Mouse (Mus musculus) brown adipose tissue, adult 24 weeks (tissue): ENCODE measurements around the gene Ankrd66. TPM values are rescaled to one million over a fixed set of nuclear protein-coding genes. Genes with fewer than 3 reads are reported as not detected.
"Not testable (repeated sequence)": the region's sequence is repeated elsewhere in the genome, so short reads cannot be mapped to it uniquely, and the experiment has no call there.

Source experiments
- H3K27ac ChIP-seq: fragments of 200-500 bp; replicated peaks from 2 replicates; pipeline ENCODE4 v1.5.1; 2012; ENCODE audit warnings: low read depth, mild to moderate bottlenecking, low read length
- H3K4me1 ChIP-seq: fragments of 200-500 bp; 2 replicates; pipeline ENCODE4 v1.6.1; 2012; ENCODE audit warnings: low read length, mixed read lengths; ENCODE audit not compliant: control insufficient read depth, insufficient read depth, insufficient read length
- H3K4me3 ChIP-seq: fragments of 200-500 bp; 2 replicates; pipeline ENCODE4 v1.5.1; 2012; ENCODE audit warnings: low read depth, mild to moderate bottlenecking, low read length, moderate library complexity; ENCODE audit not compliant: insufficient read depth
- polyA plus RNA-seq: library from polyadenylated mRNA; stranded (reverse); fragments of >200 nt; gene quantifications from 2 replicates; pipeline ENCODE4 v1.2.4, GENCODE M21; 2012; ENCODE audit not compliant: missing spikeins, insufficient read depth, insufficient read length

The Ankrd66 gene
- polyA plus RNA-seq, 1 experiment = not detected

DNA sequence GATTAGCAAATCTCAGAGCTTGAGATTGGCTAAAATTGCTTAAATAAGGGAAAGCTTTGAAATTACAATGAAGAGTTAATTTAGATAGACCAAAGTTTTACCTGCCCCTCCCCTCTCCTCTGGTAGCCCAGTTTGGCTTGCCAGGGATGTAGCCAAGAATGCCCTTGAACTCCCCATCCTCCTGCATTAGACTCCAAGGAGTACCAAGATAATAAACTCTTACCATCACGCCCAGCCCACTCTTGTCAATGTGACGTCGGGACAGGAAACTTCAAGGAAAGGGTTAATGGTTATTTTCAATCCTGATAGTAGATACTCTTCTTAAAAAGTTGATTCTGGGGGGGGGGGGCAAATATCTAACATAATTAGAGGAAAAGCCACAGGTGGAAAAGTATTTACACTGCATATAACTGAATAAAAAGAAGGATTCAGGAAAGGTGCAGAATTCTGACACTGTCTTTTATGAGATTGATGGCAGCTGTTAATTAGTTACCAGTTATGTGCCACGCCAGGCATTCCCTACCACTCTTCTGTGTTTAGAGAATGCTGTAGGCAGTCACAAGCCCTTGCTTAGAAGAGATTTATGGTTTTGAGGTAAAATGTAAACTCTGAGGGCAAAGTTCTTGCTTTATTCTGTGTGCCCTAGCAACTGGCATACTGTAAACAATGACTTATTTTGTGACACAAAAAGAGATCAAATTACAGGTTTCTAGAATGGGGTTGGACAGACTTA lies 39.4 kb downstream of the Ankrd66 start:
- Histone ChIP-seq H3K4me1 (no peaks in the 10 kb centered on the region), H3K27ac (no peak overlapping the region), H3K4me3 (no peak overlapping the region)

DNA sequence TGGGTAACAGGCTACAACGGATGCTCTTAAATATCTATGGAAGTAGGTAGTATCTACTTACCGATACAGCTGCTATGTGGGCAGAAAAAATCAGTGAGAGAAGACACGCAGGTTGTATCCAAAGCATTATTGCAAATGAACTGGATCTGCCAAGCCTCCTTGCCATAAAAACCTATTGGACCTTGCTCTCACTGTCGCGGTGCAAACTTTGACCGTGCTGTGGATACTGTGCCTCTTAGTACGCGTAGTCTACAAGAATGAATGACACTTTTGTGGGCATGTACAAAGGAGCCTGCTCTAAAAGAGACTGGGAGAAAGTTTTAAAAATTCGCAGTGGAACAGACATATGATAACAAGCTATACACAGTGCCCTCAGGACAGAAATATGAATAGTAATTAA lies 40.8 kb downstream of the Ankrd66 start, which contains the start of gene Mep1a:
Gene Mep1a, minus strand, starts transcription at position 221 of the 400 bp plus-strand sequence.
- Histone ChIP-seq H3K4me3 (no peak within 1 kb of the TSS), H3K4me1 (no peaks in the 10 kb centered on the region), H3K27ac (no peak within 1 kb of the TSS)

DNA sequence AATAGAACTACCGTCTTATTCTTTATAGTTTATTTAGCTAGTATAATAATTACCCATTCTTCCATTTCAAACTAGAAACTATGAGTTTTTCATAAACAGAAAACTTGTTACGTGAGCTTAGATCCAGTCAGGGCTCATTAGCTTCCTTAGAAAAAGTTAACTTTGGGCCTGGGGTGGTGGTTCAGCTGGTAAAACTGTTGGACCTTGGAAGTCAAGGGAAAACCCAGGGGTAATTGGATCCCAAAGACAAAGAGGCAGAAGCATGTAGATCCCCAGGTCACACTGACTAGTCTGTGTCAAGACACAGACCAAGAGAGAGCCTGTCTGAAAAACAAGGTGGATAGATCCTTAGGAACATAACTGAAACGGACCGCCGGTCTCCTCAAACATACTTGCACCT lies 41.8 kb downstream of the Ankrd66 start:
- Histone ChIP-seq H3K4me3 (no peak overlapping the region), H3K27ac (no peak overlapping the region), H3K4me1 (no peaks in the 10 kb centered on the region)

DNA sequence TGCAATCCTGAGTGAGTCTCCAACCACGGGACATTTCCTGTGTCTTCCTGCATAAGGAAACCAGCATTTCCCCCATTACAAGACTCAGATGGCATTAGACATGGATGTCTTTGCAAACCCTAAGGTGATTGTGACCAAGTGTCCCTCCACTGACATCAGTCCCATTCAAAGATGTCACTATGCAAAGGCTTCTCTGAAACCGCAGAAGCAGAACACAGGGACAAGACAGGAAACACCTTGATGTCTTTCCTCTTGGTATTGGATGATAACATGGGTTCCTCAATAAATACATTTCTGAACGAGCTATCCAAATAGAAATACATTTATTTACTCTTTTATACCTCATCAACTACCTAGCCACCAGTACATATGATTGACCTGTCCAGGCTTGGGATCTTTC lies 42.2 kb downstream of the Ankrd66 start:
- Histone ChIP-seq H3K4me3 (no peak overlapping the region), H3K27ac (no peak overlapping the region), H3K4me1 (no peaks in the 10 kb centered on the region)

DNA sequence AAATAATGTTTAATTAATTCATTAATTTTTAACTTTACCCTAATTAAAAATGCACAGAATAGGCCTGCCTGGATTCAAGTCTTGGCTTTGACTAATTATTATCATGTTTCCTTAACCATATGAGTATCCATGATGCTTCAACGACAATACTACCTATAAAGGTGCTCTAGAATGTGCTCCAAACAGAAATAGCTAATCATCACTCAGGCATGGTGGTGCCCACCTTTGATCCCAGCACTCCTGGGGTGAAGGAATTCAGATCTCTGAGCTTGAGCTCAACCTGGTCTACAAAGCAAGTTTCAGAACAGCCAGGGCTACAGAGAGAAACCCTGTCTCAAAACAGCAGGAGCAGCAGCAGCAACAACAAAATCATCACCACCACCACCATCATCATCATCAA lies 42.9 kb downstream of the Ankrd66 start:
- H3K4me3 ChIP-seq = no peak overlapping the region
- no peak overlapping the region for H3K27ac ChIP-seq

DNA sequence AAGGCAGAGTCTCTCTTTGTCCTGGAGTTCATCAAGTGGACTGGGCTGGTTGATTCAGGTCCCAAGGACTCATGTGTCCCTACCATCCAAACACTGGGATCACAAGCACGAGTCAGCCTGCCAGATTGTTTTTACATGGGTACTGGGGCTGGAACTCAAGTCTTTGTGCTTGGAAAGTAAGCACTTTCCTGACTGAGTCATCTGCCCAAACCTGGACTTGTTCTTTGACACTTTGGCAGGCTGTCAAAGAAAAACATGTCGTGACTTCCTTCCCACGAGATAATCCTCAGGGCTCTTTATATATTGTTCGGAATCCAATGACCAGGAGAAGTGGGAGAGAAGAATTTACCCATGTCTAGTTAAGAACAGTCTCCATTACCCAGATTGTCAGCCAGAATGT lies 45.9 kb downstream of the Ankrd66 start:
- no peak overlapping the region for H3K4me3 ChIP-seq
- no peak overlapping the region for H3K27ac ChIP-seq
- H3K4me1 ChIP-seq = no peaks in the 10 kb centered on the region

More for the DNA sequence above, 42.9 kb downstream of the Ankrd66 start:
- no peaks in the 10 kb centered on the region for H3K4me1 ChIP-seq

DNA sequence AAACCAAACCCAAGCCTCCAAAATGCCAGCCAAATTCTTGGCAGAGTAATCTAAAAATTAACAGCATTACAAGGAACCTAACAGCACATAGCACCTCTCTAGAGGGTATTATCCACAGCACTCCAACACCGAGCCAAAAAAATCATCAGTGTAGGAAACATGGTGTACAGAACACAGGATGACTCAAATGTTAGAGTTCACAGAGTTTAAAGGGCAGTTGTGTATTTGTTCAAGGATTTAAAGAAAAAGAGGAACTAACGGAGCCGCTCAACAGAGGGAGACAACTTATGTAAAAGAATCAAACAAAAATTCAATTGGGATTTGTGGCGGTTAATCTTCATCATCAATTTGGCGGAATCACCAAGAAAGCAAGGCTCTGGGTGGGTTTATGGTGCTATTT lies 47.9 kb downstream of the Ankrd66 start:
- Histone ChIP-seq H3K4me1 (no peaks in the 10 kb centered on the region), H3K27ac (no peak overlapping the region), H3K4me3 (no peak overlapping the region)

DNA sequence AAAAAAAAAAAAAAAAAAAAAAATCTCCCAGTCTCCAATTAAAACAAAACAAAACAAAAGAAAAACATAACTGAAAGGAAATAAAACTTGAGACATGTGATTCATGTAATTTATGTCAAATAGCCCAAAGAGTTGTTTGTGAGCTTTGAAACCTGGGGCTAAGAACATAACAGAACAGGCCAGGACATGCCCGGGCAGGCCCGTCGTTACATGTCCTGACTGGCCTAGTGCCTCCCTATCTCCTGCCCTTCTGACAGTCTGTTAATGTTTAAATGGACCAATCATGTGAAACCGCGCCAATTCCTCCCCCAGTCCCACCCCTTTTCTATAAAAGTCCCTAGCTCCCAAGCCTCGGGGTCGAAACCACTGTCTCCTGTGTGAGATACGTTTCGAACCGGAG lies 53.1 kb downstream of the Ankrd66 start:
- H3K27ac ChIP-seq = not testable (repeated sequence)

DNA sequence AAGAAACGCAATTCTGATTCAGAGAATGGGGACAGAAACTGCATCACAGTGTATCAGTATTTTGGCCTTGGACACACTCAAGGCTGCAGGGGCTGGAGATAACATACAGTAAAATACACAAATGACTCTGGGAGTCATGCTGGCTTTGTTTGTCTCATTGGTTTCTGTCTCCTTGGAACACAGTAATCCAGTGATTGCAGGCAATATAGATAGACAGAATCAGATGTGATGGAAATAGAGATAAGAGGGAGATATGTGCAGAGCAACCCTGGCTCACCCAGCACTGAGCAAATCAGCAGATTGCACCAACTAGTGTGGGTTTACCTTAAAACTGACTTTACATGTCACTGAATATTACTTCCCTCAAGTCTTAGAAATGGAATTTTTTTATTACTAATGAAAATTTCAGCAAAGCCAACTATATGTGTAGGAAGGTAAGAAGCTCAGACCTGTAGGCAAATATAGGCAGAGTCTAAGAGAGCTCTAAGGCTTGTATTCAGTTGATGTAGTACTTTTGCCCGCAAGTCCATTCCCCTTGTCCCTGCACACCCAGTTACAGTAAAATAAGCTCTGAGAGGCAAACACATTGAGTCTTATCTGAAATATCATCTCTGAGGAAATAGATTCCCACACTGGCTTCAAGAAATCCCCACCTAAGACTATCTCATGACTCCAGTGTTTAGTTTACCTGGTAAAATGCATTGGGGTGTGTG lies 54.8 kb downstream of the Ankrd66 start:
- Histone ChIP-seq H3K4me3 (no peak overlapping the region), H3K27ac (no peak overlapping the region), H3K4me1 (no peaks in the 10 kb centered on the region)

More for the DNA sequence above, 53.1 kb downstream of the Ankrd66 start:
- not testable (repeated sequence) for H3K4me3 ChIP-seq, H3K4me1 ChIP-seq

DNA sequence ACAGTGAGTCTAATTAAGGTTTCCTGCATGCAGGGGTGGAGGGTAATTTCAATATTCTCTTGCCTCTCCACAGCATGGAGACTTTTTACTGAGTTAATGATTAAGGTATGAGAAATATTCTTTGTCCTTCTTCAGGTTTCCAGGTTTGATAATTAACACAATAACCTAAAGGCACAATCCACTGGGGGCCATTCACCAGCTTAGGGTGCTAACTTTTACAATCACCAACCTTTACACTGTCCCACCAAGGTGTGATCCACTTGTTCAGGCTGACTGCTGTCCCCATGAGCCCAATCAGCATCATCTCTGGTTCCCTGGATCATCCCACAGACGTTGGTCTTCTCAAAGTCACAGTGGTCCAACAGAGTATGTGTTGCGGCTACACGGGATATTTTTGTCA lies 57.5 kb downstream of the Ankrd66 start:
- Histone ChIP-seq H3K4me3 (no peak overlapping the region), H3K27ac (no peak overlapping the region), H3K4me1 (no peaks in the 10 kb centered on the region)

Other genes with a start within 250 kb of the Ankrd66 start
- gene Adgrf5, start 183.2 kb downstream of the Ankrd66 start, polyA plus RNA-seq = 51.4 and 76.4 TPM in 2 replicates
- gene Mep1a, start 40.8 kb downstream of the Ankrd66 start, polyA plus RNA-seq = not detected in 2 replicates
- gene Pla2g7, start 24.5 kb upstream of the Ankrd66 start, polyA plus RNA-seq = 81.7 and 96.8 TPM in 2 replicates
- gene Tdrd6, start 86.7 kb upstream of the Ankrd66 start, polyA plus RNA-seq = not detected in 2 replicates
- 0.48 and 1.5 TPM in 2 replicates for gene Slc25a27, start 123.6 kb upstream of the Ankrd66 start, polyA plus RNA-seq
- gene Cyp39a1, start 123.8 kb upstream of the Ankrd66 start, polyA plus RNA-seq = 2.5 and 3.2 TPM in 2 replicates